Mouse (Mus musculus) liver, embryonic 11.5 days (tissue): ENCODE results near the gene Ptpn7. TPM values are rescaled to one million over a fixed set of nuclear protein-coding genes. Genes with fewer than 3 reads are reported as not detected.

Experiments used
- ATAC-seq: fragments of 200-750 bp; cut with Nextera tagmentation; replicated peaks from 2 replicates; pipeline ENCODE4 v1.8.0; 2017; ENCODE audit warnings: moderate number of reproducible peaks, mild to moderate bottlenecking, moderate TSS enrichment, moderate library complexity; ENCODE audit not compliant: low FRiP score
- DNase-seq: peaks from one replicate; pipeline ENCODE4 v3.0.0-alpha.2; 2017; ENCODE audit warnings: low spot score
- H3K27ac ChIP-seq: fragments of 300-500 bp; sonication (generic); 2 replicates; pipeline ENCODE4 v1.5.1; 2014; ENCODE audit warnings: mild to moderate bottlenecking, low read depth, low read length, control low read depth
- H3K27me3 ChIP-seq: fragments of 300-500 bp; sonication (generic); replicated peaks from 2 replicates; pipeline ENCODE4 v1.6.1; 2014; ENCODE audit warnings: low read length, mixed read lengths; ENCODE audit not compliant: control insufficient read depth, insufficient read depth
- H3K36me3 ChIP-seq: fragments of 300-500 bp; sonication (generic); 2 replicates; pipeline ENCODE4 v1.6.1; 2014; ENCODE audit warnings: mild to moderate bottlenecking, low read length, moderate library complexity, mixed read lengths; ENCODE audit not compliant: control insufficient read depth, insufficient read depth
- H3K4me1 ChIP-seq: fragments of 300-500 bp; sonication (generic); replicated peaks from 2 replicates; pipeline ENCODE4 v1.6.1; 2014; ENCODE audit warnings: low read length, mixed read lengths; ENCODE audit not compliant: control insufficient read depth, insufficient read depth
- H3K4me2 ChIP-seq: fragments of 300-500 bp; sonication (generic); 2 replicates; pipeline ENCODE4 v1.6.1; 2014; ENCODE audit warnings: mild to moderate bottlenecking, control low read depth, moderate library complexity
- H3K4me3 ChIP-seq: fragments of 300-500 bp; sonication (generic); 2 replicates; pipeline ENCODE4 v1.5.1; 2014; ENCODE audit warnings: low read depth, low read length, control low read depth
- H3K9ac ChIP-seq: fragments of 300-500 bp; sonication (generic); 2 replicates; pipeline ENCODE4 v1.6.1; 2014; ENCODE audit warnings: low read depth, low read length, control low read depth
- H3K9me3 ChIP-seq: fragments of 300-500 bp; sonication (generic); 2 replicates; pipeline ENCODE4 v1.6.1; 2016; ENCODE audit warnings: low read length, inconsistent platforms, mixed read lengths; ENCODE audit not compliant: control insufficient read depth
- WGBS: fragments of 180-500 bp; shearing (Covaris S2); extraction: QIAGEN DNeasy Blood & Tissue Kit; methylation state at CpG from one replicate; pipeline ENCODE4 v1.1.7; 2014; 5-methylcytosine and 5-hydroxymethylcytosine counted together
- polyA plus RNA-seq: library from polyadenylated mRNA; unstranded; fragments of >200 nt; fragmentation: Nextera tagmentation; extraction: Ambion mirVana; gene quantifications from 2 replicates; pipeline ENCODE4 v1.2.1, GENCODE M21; 2014

Gene Ptpn7
- polyA plus RNA-seq, 1 experiment from 2014 or later, result 43.0 TPM

DNA sequence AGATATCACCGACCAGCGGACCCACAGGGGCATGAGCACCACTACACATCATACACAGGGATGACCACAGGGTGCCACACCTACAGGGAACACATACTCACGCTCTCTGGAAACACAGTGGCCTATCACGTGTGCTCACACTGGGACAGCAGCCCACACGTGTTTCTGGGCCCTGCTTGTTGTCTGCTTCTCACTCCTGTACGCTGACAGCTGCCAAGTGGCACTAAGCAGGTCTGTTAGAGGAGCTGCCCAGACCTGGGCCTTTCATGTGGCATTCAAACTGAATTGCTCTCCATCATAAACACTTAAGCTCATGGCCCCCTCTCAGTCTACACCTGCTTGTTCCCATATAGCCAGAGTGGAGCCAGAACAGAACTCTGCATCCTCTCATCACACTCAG, 23.8 kb downstream of the Ptpn7 start:
- WGBS, result 85% methylated on average over 6 of the region's 6 CpGs
- H3K4me1 ChIP-seq, result peaks cover 6% of the 10 kb centered on the region
- H3K36me3 ChIP-seq, result peaks cover 2% of the 10 kb centered on the region; the same call in 1 of the 2 replicates
- DNase-seq, result no peak
- no peak overlapping the region for H3K27ac ChIP-seq
- H3K4me2 ChIP-seq, result no peak overlapping the region
- H3K4me3 ChIP-seq, result no peak overlapping the region
- no peak for ATAC-seq
- H3K27me3 ChIP-seq, result no peaks in the 10 kb centered on the region
- H3K9me3 ChIP-seq, result no peaks in the 10 kb centered on the region
- H3K9ac ChIP-seq, result no peak overlapping the region

- no peak overlapping the region for H3K27ac ChIP-seq
- DNase-seq, result no peak
- H3K36me3 ChIP-seq, result peaks cover 2% of the 10 kb centered on the region; the same call in 1 of the 2 replicates
- peaks cover 6% of the 10 kb centered on the region for H3K4me1 ChIP-seq
- no peak overlapping the region for H3K4me2 ChIP-seq
- no peaks in the 10 kb centered on the region for H3K9me3 ChIP-seq
- no peaks in the 10 kb centered on the region for H3K27me3 ChIP-seq
- 65% methylated on average over 5 of the region's 5 CpGs for whole genome bisulfite sequencing
- ATAC-seq, result no peak
- no peak overlapping the region for H3K4me3 ChIP-seq
- no peak overlapping the region for H3K9ac ChIP-seq
Observed at GRCm38 (mm10) chr1:135158633-135159032, 26.1 kb downstream of the Ptpn7 start.

DNA sequence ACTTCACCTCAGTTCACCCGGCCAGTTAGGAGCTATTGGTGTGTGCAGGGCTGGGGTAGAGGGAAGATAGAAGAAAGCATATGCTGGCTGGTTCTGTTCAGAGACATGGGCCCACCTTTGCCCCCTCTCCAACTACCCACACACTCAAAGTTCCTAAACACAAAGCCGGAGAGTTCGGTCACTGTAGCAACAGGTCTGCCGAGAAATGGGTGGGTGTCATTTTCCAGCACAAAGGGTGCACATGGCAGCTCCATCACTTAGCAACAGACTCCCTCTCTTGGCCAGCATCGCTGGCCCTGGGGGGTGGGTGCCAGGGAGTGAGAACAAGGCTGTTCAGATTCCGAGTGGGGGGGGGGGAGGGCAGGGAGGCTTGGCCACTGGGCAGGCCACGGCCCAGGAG, 26.6 kb downstream of the Ptpn7 start:
- WGBS, result 74% methylated on average over 7 of the region's 7 CpGs
- no peak overlapping the region for H3K4me3 ChIP-seq
- DNase-seq, result no peak
- H3K4me2 ChIP-seq, result no peak overlapping the region
- no peak overlapping the region for H3K9ac ChIP-seq
- no peaks in the 10 kb centered on the region for H3K27me3 ChIP-seq
- no peaks in the 10 kb centered on the region for H3K9me3 ChIP-seq
- no peak overlapping the region for H3K27ac ChIP-seq
- no peak for ATAC-seq
- peaks cover 5% of the 10 kb centered on the region for H3K4me1 ChIP-seq
- H3K36me3 ChIP-seq, result peaks cover 2% of the 10 kb centered on the region; the same call in 1 of the 2 replicates

DNA sequence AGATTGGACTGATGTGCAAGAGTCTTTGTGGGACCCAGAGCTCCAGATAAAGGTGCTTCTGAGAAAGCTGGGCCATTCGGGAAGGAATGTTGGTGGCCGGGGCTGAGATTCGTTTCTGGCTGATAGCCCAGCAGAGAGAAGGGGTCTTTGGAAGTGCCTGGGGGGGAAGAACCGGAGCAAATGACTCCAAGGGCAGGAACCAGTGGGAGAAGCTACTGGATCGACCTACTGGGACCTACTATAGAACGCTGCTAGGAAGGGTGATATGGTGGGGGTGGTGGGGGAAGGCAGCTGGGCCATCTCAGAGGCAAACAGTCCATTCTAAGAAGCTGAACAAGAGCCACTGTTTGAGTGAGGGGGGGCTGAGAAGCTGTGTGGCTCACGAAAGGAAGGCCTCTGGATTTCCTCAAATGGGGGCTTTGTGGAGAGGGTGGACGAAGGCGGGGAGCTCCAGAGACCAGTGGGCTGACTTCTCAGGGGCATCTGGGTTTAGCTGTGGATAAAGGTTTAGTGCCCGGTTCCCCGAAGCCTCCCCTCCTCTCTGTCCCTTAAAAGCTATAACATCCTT, 27.1 kb downstream of the Ptpn7 start:
- no peaks in the 10 kb centered on the region for H3K27me3 ChIP-seq

DNA sequence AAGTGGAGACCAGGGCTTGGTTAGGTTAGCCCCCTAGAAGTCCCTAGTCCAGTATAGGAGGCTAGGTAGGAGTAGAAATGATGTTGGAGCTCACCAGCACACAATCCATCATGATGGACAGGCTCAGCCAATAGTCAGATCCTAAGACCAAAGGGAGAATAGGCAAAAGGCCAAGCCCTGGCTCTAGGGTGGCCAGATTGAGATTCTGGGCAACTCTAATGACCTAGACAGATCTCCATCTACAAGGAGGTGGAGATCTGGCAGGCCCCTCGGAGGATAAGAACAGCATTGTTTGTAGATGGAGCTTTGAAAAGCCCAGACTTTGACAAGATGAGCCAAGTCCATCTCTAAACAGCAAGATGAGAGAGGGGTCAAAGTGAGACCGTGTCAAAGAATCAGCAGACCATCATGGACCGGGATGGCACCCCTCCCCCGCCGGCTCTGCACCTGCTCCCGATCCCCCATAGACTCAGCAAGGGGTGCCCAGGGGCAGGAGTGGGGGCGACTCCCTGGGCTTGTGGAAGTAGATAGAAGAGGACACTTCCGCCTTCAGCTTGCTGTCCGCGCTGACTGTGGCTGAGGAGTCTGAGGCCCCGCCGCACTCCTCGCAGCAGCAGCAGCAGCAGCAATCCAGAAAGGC, 28.0 kb downstream of the Ptpn7 start:
- Histone ChIP-seq H3K27ac (no peak overlapping the region), H3K4me2 (no peak overlapping the region), H3K4me1 (no peaks in the 10 kb centered on the region), H3K27me3 (no peaks in the 10 kb centered on the region), H3K4me3 (no peak overlapping the region), H3K36me3 (peaks cover 2% of the 10 kb centered on the region; the same call in 1 of the 2 replicates), H3K9ac (no peak overlapping the region), H3K9me3 (no peaks in the 10 kb centered on the region)
- WGBS, result 72% methylated on average over 13 of the region's 13 CpGs
- DNase-seq (no peak), ATAC-seq (no peak)

More for the DNA sequence above, 27.1 kb downstream of the Ptpn7 start:
- H3K9ac ChIP-seq, result no peak overlapping the region
- H3K4me2 ChIP-seq, result no peak overlapping the region
- peaks cover 2% of the 10 kb centered on the region; the same call in 1 of the 2 replicates for H3K36me3 ChIP-seq
- no peaks in the 10 kb centered on the region for H3K9me3 ChIP-seq
- WGBS, result 83% methylated on average over 11 of the region's 11 CpGs
- DNase-seq (no peak), ATAC-seq (no peak)
- H3K27ac ChIP-seq, result no peak overlapping the region
- peaks cover 1% of the 10 kb centered on the region for H3K4me1 ChIP-seq
- H3K4me3 ChIP-seq, result no peak overlapping the region

GRCm38 (mm10) chr1:135162720-135163119, 30.2 kb downstream of the Ptpn7 start:
- ATAC-seq, result no peak

GRCm38 (mm10) chr1:135167435-135167834, 34.9 kb downstream of the Ptpn7 start, which contains the start of gene Gpr37l1:
Gpr37l1 (minus strand) TSS chr1:135167681.
- H3K9ac ChIP-seq, result no peak within 1 kb of the TSS
- H3K36me3 ChIP-seq, result no peaks in the 10 kb centered on the region
- no peak for ATAC-seq
- no peaks in the 10 kb centered on the region for H3K4me1 ChIP-seq
- H3K27me3 ChIP-seq, result no peaks in the 10 kb centered on the region
- no peaks in the 10 kb centered on the region for H3K9me3 ChIP-seq
- WGBS, result 60% methylated on average over 11 of the region's 11 CpGs
- no peak within 1 kb of the TSS for H3K4me3 ChIP-seq
- no peak for DNase-seq
- no peak within 1 kb of the TSS for H3K4me2 ChIP-seq
- no peak within 1 kb of the TSS for H3K27ac ChIP-seq

More at GRCm38 (mm10) chr1:135162720-135163119, 30.2 kb downstream of the Ptpn7 start:
- WGBS, result 66% methylated on average over 6 of the region's 6 CpGs
- H3K36me3 ChIP-seq, result no peaks in the 10 kb centered on the region
- no peak overlapping the region for H3K4me3 ChIP-seq
- no peaks in the 10 kb centered on the region for H3K27me3 ChIP-seq
- H3K9me3 ChIP-seq, result no peaks in the 10 kb centered on the region
- H3K4me2 ChIP-seq, result no peak overlapping the region
- DNase-seq, result peak; percentile 20
- no peak overlapping the region for H3K27ac ChIP-seq
- H3K4me1 ChIP-seq, result no peaks in the 10 kb centered on the region
- no peak overlapping the region for H3K9ac ChIP-seq

DNA sequence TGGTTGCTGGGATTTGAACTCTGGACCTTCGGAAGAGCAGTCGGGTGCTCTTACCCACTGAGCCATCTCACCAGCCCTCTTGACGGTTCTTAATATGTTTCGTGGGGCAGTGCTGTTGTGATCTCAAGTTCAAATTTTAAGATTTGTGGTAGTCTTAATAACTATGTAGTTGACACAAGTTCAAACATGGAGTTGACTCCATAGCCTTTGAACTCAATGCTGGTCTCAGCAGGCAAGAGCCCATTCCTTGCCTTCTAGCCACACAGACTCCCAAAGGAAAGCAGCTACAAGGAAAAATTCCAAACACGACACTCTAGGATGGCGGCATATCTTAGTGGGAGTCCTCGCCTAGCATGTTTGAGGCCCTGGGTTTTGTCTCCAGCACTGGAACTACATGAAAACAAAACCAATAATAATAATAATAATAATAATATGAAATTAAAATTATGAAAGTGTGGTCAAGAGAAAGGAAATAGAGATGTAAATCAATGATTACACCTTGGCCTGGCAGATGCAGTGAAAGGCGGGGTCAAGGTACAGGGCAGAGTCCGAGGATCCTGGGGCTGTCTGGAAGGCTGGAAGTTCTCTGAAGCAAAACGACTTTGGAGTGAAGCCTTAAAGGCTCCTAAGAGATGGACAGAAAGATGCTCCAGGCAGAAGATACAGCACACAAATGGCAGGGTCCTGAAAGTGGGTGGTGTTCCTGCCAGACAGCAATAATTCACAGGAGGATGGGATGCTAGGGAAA, 36.1 kb downstream of the Ptpn7 start:
- Histone ChIP-seq H3K4me3 (no peak overlapping the region), H3K36me3 (no peaks in the 10 kb centered on the region), H3K4me2 (no peak overlapping the region), H3K27ac (no peak overlapping the region), H3K4me1 (no peaks in the 10 kb centered on the region), H3K9ac (no peak overlapping the region), H3K27me3 (no peaks in the 10 kb centered on the region), H3K9me3 (no peaks in the 10 kb centered on the region)
- WGBS, result 81% methylated on average over 10 of the region's 10 CpGs
- no peak for ATAC-seq
- no peak for DNase-seq
